Mouse (Mus musculus) cerebellum, postnatal 10 days (tissue): ENCODE measurements around the gene Depdc1b.

Experiments
- DNase-seq, 2 experiments: peaks; one replicate each; pipeline ENCODE4 v3.0.0; 2021; ENCODE audit warnings: mixed read lengths in 2 of 2

Depdc1b gene

GRCm38 (mm10) chr13:108449116-108450097, 133.3 kb downstream of the Depdc1b start, which contains the start of gene Pde4d:
TSS of gene Pde4d (plus strand) at chr13:108449948.
- DNase-seq, result no peak

- no peak for DNase-seq
Measured at GRCm38 (mm10) chr13:108451122-108451521, 135.0 kb downstream of the Depdc1b start.

- no peak for DNase-seq
Measured at GRCm38 (mm10) chr13:108453064-108453919, 137.2 kb downstream of the Depdc1b start.
